Mouse (Mus musculus) brain, embryonic 14.5 days (tissue): ENCODE data around the gene Tcf7l1. TPM values are rescaled to one million over a fixed set of nuclear protein-coding genes. Genes with fewer than 3 reads are reported as not detected.
"Not testable (repeated sequence)": the region's sequence is repeated elsewhere in the genome, so short reads cannot be mapped to it uniquely, and the experiment has no call there.

Source experiments
- DNase-seq: peaks from one replicate; pipeline ENCODE4 v3.0.0-alpha.2; 2011; ENCODE audit warnings: low read depth
- CTCF ChIP-seq: fragments of 200-500 bp; IDR thresholded peaks from 2 replicates; pipeline ENCODE4 v1.5.1; 2012; ENCODE audit warnings: inconsistent platforms, mild to moderate bottlenecking, moderate library complexity, borderline replicate concordance; ENCODE audit not compliant: insufficient read depth, insufficient read length; ENCODE audit errors: extremely low read depth
- POLR2A ChIP-seq: fragments of 200-500 bp; IDR thresholded peaks from 2 replicates; pipeline ENCODE4 v1.6.1; 2012; ENCODE audit warnings: mild to moderate bottlenecking, inconsistent platforms, borderline replicate concordance; ENCODE audit not compliant: poor library complexity, insufficient read depth, insufficient read length, severe bottlenecking; ENCODE audit errors: extremely low read depth
- polyA plus RNA-seq: library from polyadenylated mRNA; depleted of rRNA; stranded (reverse); fragments of >200 nt; gene quantifications from 2 replicates; pipeline ENCODE4 v1.2.3, GENCODE M21; 2012; rRNA removed

Gene Tcf7l1
- 13.1 and 14.5 TPM in 2 replicates for polyA plus RNA-seq

- TF ChIP-seq CTCF (peak; percentile 98), POLR2A (peak; percentile 65; the same call in 1 of the 2 replicates)
- peak; percentile 93 for DNase-seq
Measured at GRCm38 (mm10) chr6:72788892-72789699, at the start of gene Tcf7l1. TSS of gene Tcf7l1 (minus strand) at chr6:72789254.

GRCm38 (mm10) chr6:72837756-72838155, 48.7 kb upstream of the Tcf7l1 start:
- no peak for TF ChIP-seq POLR2A
- TF ChIP-seq CTCF = no peak

GRCm38 (mm10) chr6:72834518-72834917, 45.5 kb upstream of the Tcf7l1 start:
- TF ChIP-seq POLR2A (no peak), CTCF (no peak)
- DNase-seq = peak; percentile 21

More at GRCm38 (mm10) chr6:72837756-72838155, 48.7 kb upstream of the Tcf7l1 start:
- DNase-seq = no peak

GRCm38 (mm10) chr6:72831858-72832257, 42.8 kb upstream of the Tcf7l1 start:
- DNase-seq = no peak
- TF ChIP-seq CTCF (no peak), POLR2A (no peak)

GRCm38 (mm10) chr6:72831276-72831675, 42.2 kb upstream of the Tcf7l1 start:
- peak; percentile 76 for DNase-seq
- TF ChIP-seq POLR2A (no peak), CTCF (peak; percentile 80; the same call in 1 of the 2 replicates)

- no peak for DNase-seq
- TF ChIP-seq CTCF (peak; percentile 48; the same call in 1 of the 2 replicates), POLR2A (no peak)
Measured at GRCm38 (mm10) chr6:72828857-72829256, 39.8 kb upstream of the Tcf7l1 start.

GRCm38 (mm10) chr6:72828037-72828436, 39.0 kb upstream of the Tcf7l1 start:
- not testable (repeated sequence) for DNase-seq

GRCm38 (mm10) chr6:72825762-72826161, 36.7 kb upstream of the Tcf7l1 start:
- no peak for TF ChIP-seq POLR2A
- no peak for TF ChIP-seq CTCF
- no peak for DNase-seq

GRCm38 (mm10) chr6:72824971-72825737, 36.1 kb upstream of the Tcf7l1 start:
- DNase-seq = peak; percentile 64
- TF ChIP-seq CTCF = no peak
- no peak for TF ChIP-seq POLR2A

GRCm38 (mm10) chr6:72813456-72813855, 24.4 kb upstream of the Tcf7l1 start:
- no peak for DNase-seq
- TF ChIP-seq CTCF = no peak
- TF ChIP-seq POLR2A = no peak

GRCm38 (mm10) chr6:72810248-72810647, 21.2 kb upstream of the Tcf7l1 start:
- DNase-seq = no peak
- no peak for TF ChIP-seq POLR2A
- no peak for TF ChIP-seq CTCF
